Mouse (Mus musculus): ENCODE data around the gene Hipk4. TPM values are rescaled to one million over a fixed set of nuclear protein-coding genes. Genes with fewer than 3 reads are reported as not detected.

The Hipk4 gene
- polyA plus RNA-seq, 1 experiment from 2014 or later: 1.5 TPM

Other genes starting within 250 kb of the Hipk4 start
- gene Ltbp4, start 185.6 kb upstream of the Hipk4 start, polyA plus RNA-seq (2015; fragmentation: Nextera tagmentation; extraction: Ambion mirVana): 14.1 and 17.2 TPM in 2 replicates
- 31.6 and 38.0 TPM in 2 replicates for gene Shkbp1, start 167.2 kb upstream of the Hipk4 start, polyA plus RNA-seq (2015; fragmentation: Nextera tagmentation; extraction: Ambion mirVana)
- gene Gm20479, start 165.8 kb upstream of the Hipk4 start, polyA plus RNA-seq (2015; fragmentation: Nextera tagmentation; extraction: Ambion mirVana): not detected in 2 replicates
- gene Sptbn4, start 75.6 kb upstream of the Hipk4 start, polyA plus RNA-seq (2015; fragmentation: Nextera tagmentation; extraction: Ambion mirVana): 3.1 and 3.7 TPM in 2 replicates
- 23.4 and 23.7 TPM in 2 replicates for gene Blvrb, start 75.3 kb upstream of the Hipk4 start, polyA plus RNA-seq (2015; fragmentation: Nextera tagmentation; extraction: Ambion mirVana)
- gene Sertad3, start 49.5 kb upstream of the Hipk4 start, polyA plus RNA-seq (2015; fragmentation: Nextera tagmentation; extraction: Ambion mirVana): 9.7 and 10.7 TPM in 2 replicates
- gene Sertad1, start 36.4 kb upstream of the Hipk4 start, polyA plus RNA-seq (2015; fragmentation: Nextera tagmentation; extraction: Ambion mirVana): 9.8 and 11.4 TPM in 2 replicates
- 1.8 and 1.9 TPM in 2 replicates for gene Prx, start 23.9 kb upstream of the Hipk4 start, polyA plus RNA-seq (2015; fragmentation: Nextera tagmentation; extraction: Ambion mirVana)
- 231 and 263 TPM in 2 replicates for gene Pld3, start 30.0 kb downstream of the Hipk4 start, polyA plus RNA-seq (2015; fragmentation: Nextera tagmentation; extraction: Ambion mirVana)
- gene 2310022A10Rik, start 30.0 kb downstream of the Hipk4 start, polyA plus RNA-seq (2015; fragmentation: Nextera tagmentation; extraction: Ambion mirVana): 33.7 and 35.7 TPM in 2 replicates
- gene Akt2, start 68.3 kb downstream of the Hipk4 start, polyA plus RNA-seq (2015; fragmentation: Nextera tagmentation; extraction: Ambion mirVana): 63.0 and 72.9 TPM in 2 replicates
- 86.2 and 99.1 TPM in 2 replicates for gene Ttc9b, start 130.6 kb downstream of the Hipk4 start, polyA plus RNA-seq (2015; fragmentation: Nextera tagmentation; extraction: Ambion mirVana)
- 17.5 and 18.7 TPM in 2 replicates for gene Map3k10, start 151.3 kb downstream of the Hipk4 start, polyA plus RNA-seq (2015; fragmentation: Nextera tagmentation; extraction: Ambion mirVana)
- 12.0 and 13.6 TPM in 2 replicates for gene Zfp607b, start 166.1 kb downstream of the Hipk4 start, polyA plus RNA-seq (2015; fragmentation: Nextera tagmentation; extraction: Ambion mirVana)
- gene Zfp60, start 208.1 kb downstream of the Hipk4 start, polyA plus RNA-seq (2015; fragmentation: Nextera tagmentation; extraction: Ambion mirVana): 84.1 and 94.2 TPM in 2 replicates

All from hindbrain, embryonic 16.5 days (tissue).